ENCODE assay signal across 8 mouse cellular contexts in the genomic region with DNA sequence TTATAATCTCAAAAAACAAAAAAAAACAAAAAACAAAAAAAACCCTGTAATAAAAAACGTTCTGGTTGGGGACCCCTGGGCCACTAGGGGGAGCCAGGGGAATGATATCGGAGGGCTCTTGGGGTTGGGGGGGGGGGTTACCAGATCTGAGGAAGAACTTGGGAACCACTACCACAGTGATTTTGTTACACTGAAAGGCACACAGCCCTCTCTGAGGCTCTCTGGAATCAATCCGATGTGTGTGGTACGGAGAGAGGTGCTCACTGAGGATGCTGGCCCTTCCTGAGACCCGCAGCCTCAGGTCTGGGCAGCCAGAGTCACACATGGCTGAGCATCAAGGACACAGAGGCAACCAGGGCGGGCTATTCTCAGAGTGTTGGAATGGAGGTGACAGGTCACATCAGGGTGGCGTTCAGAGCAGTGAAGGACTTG.
DNase-seq lines count a peak whose midpoint lies in the region; ATAC-seq and TF ChIP-seq lines count a peak whose summit lies in the region.

No protein-coding gene starts in this region.

- TF ChIP-seq CTCF in intestine, postnatal 0 days (IDR thresholded peaks at IDR 0.05; ENCODE audit: low read depth): peak; percentile 49; the same call in 1 of the 2 replicates
- TF ChIP-seq CTCF in forebrain, postnatal 0 days (IDR thresholded peaks at IDR 0.05; ENCODE audit: low read depth): peak; percentile 67

- ATAC-seq in intestine, postnatal 0 days: no peak
- ATAC-seq in intestine, embryonic 16.5 days: no peak
- ATAC-seq in forebrain, postnatal 0 days: peak; percentile 68
- peak; percentile 66 for ATAC-seq in hindbrain, embryonic 15.5 days (ENCODE audit: low FRiP score, low read depth)
- ATAC-seq in midbrain, embryonic 11.5 days (ENCODE audit: low FRiP score): peak; percentile 33
- ATAC-seq in monocyte, adult 5-6 weeks (replicated peaks; ENCODE audit: insufficient number of reproducible peaks, low FRiP score, low TSS enrichment, poor library complexity, severe bottlenecking): no peak
- no peak for ATAC-seq in megakaryocyte-erythroid progenitor cell, adult 5-6 weeks (replicated peaks; ENCODE audit: low FRiP score, low TSS enrichment, poor library complexity, severe bottlenecking)

- no peaks in the 10 kb centered on the region for H3K4me1 ChIP-seq in intestine, postnatal 0 days (replicated peaks; ENCODE audit: control insufficient read depth, insufficient read depth, low read length)
- H3K4me1 ChIP-seq in intestine, embryonic 16.5 days (ENCODE audit: control insufficient read depth, insufficient read depth, low read length): peaks cover 5% of the 10 kb centered on the region
- H3K4me1 ChIP-seq in forebrain, postnatal 0 days (ENCODE audit: insufficient read depth): peaks cover 5% of the 10 kb centered on the region; the same call in 1 of the 2 replicates
- H3K4me1 ChIP-seq in hindbrain, embryonic 15.5 days (replicated peaks): peaks cover 31% of the 10 kb centered on the region
- peaks cover 38% of the 10 kb centered on the region for H3K4me1 ChIP-seq in midbrain, embryonic 11.5 days (ENCODE audit: control insufficient read depth, insufficient read depth, low read length)

- no peak overlapping the region for H3K4me2 ChIP-seq in intestine, postnatal 0 days (replicated peaks; ENCODE audit: low read depth)
- no peak overlapping the region for H3K4me2 ChIP-seq in intestine, embryonic 16.5 days (ENCODE audit: low read depth, low read length)
- H3K4me2 ChIP-seq in forebrain, postnatal 0 days (ENCODE audit: low read depth): peak overlapping the region; percentile 8; the same call in 1 of the 2 replicates
- no peak overlapping the region for H3K4me2 ChIP-seq in hindbrain, embryonic 15.5 days
- H3K4me2 ChIP-seq in midbrain, embryonic 11.5 days: no peak overlapping the region

- peak; percentile 58 for DNase-seq in adrenal gland, postnatal 10 days
- peak; percentile 74 for DNase-seq in forebrain, postnatal 0 days
- peak; percentile 89 for DNase-seq in midbrain, embryonic 11.5 days (ENCODE audit: low spot score, missing footprints)

- no peaks in the 10 kb centered on the region; the same call in 1 of the 2 replicates for H3K27me3 ChIP-seq in intestine, postnatal 0 days (replicated peaks; ENCODE audit: control insufficient read depth, insufficient read depth, low read length)
- peaks cover 5% of the 10 kb centered on the region for H3K27me3 ChIP-seq in intestine, embryonic 16.5 days (replicated peaks; ENCODE audit: control insufficient read depth, insufficient read depth, low read length)
- H3K27me3 ChIP-seq in forebrain, postnatal 0 days (ENCODE audit: insufficient read depth, low read length): no peaks in the 10 kb centered on the region
- H3K27me3 ChIP-seq in hindbrain, embryonic 15.5 days: no peaks in the 10 kb centered on the region
- H3K27me3 ChIP-seq in midbrain, embryonic 11.5 days (ENCODE audit: control insufficient read depth, insufficient read depth, low read length): no peaks in the 10 kb centered on the region

- no peak overlapping the region for H3K9ac ChIP-seq in intestine, postnatal 0 days (ENCODE audit: low read depth, low read length)
- no peak overlapping the region for H3K9ac ChIP-seq in intestine, embryonic 16.5 days (ENCODE audit: low read depth, low read length)
- no peak overlapping the region for H3K9ac ChIP-seq in forebrain, postnatal 0 days
- 0 out of 2 replicates have a peak overlapping the region, but pooled peaks have one; percentile 2 for H3K9ac ChIP-seq in hindbrain, embryonic 15.5 days
- H3K9ac ChIP-seq in midbrain, embryonic 11.5 days (ENCODE audit: low read length): no peak overlapping the region

- WGBS in intestine, postnatal 0 days: 49% methylated on average over 7 of the region's 7 CpGs
- WGBS in intestine, embryonic 16.5 days: 38% methylated on average over 7 of the region's 7 CpGs
- WGBS in forebrain, postnatal 0 days: 14% methylated on average over 7 of the region's 7 CpGs
- 13% methylated on average over 7 of the region's 7 CpGs for WGBS in hindbrain, embryonic 15.5 days
- 7% methylated on average over 7 of the region's 7 CpGs for WGBS in midbrain, embryonic 11.5 days

- H3K36me3 ChIP-seq in intestine, postnatal 0 days (ENCODE audit: control insufficient read depth, insufficient read depth): no peaks in the 10 kb centered on the region
- H3K36me3 ChIP-seq in intestine, embryonic 16.5 days (ENCODE audit: control insufficient read depth, insufficient read depth, low read length): no peaks in the 10 kb centered on the region
- H3K36me3 ChIP-seq in forebrain, postnatal 0 days (ENCODE audit: insufficient read depth): no peaks in the 10 kb centered on the region
- H3K36me3 ChIP-seq in hindbrain, embryonic 15.5 days: no peaks in the 10 kb centered on the region
- H3K36me3 ChIP-seq in midbrain, embryonic 11.5 days (ENCODE audit: control insufficient read depth, insufficient read depth, low read length): no peaks in the 10 kb centered on the region

- no peak overlapping the region for H3K27ac ChIP-seq in intestine, postnatal 0 days (ENCODE audit: low read depth, low read length)
- no peak overlapping the region for H3K27ac ChIP-seq in intestine, embryonic 16.5 days (ENCODE audit: low read length)
- H3K27ac ChIP-seq in forebrain, postnatal 0 days (ENCODE audit: low read depth, low read length): peak overlapping the region; percentile 60
- H3K27ac ChIP-seq in hindbrain, embryonic 15.5 days (replicated peaks): peak overlapping the region; percentile 70
- peak overlapping the region; percentile 60; the same call in 1 of the 2 replicates for H3K27ac ChIP-seq in midbrain, embryonic 11.5 days (ENCODE audit: low read depth, low read length)

- H3K9me3 ChIP-seq in intestine, postnatal 0 days (ENCODE audit: control insufficient read depth): no peaks in the 10 kb centered on the region
- H3K9me3 ChIP-seq in intestine, embryonic 16.5 days (ENCODE audit: control insufficient read depth, low read length): no peaks in the 10 kb centered on the region
- no peaks in the 10 kb centered on the region for H3K9me3 ChIP-seq in forebrain, postnatal 0 days (ENCODE audit: low read length)
- no peaks in the 10 kb centered on the region for H3K9me3 ChIP-seq in hindbrain, embryonic 15.5 days
- no peaks in the 10 kb centered on the region for H3K9me3 ChIP-seq in midbrain, embryonic 11.5 days (ENCODE audit: control insufficient read depth, low read length)

- H3K4me3 ChIP-seq in intestine, postnatal 0 days (ENCODE audit: low read depth, low read length): no peak overlapping the region
- H3K4me3 ChIP-seq in intestine, embryonic 16.5 days (ENCODE audit: low read length): no peak overlapping the region
- no peak overlapping the region for H3K4me3 ChIP-seq in forebrain, postnatal 0 days (ENCODE audit: low read depth, low read length)
- H3K4me3 ChIP-seq in hindbrain, embryonic 15.5 days: no peak overlapping the region
- H3K4me3 ChIP-seq in midbrain, embryonic 11.5 days (ENCODE audit: low read depth, low read length): no peak overlapping the region

Comparison
In these comparisons a context has a peak if more than half of its experiments do, and no peak if none do; other contexts are left out.
1. ATAC-seq: peak in forebrain, postnatal 0 days (single experiment), hindbrain, embryonic 15.5 days (single experiment) and midbrain, embryonic 11.5 days (single experiment); none in intestine, postnatal 0 days (single experiment), intestine, embryonic 16.5 days (single experiment), monocyte, adult 5-6 weeks (single experiment) and megakaryocyte-erythroid progenitor cell, adult 5-6 weeks (single experiment).
2. H3K27ac ChIP-seq: peak in forebrain, postnatal 0 days (single experiment), hindbrain, embryonic 15.5 days (single experiment) and midbrain, embryonic 11.5 days (single experiment); none in intestine, postnatal 0 days (single experiment) and intestine, embryonic 16.5 days (single experiment).
3. Peak in every context shown above with its lines, with median percentiles within 50 percentile points of each other: DNase-seq.